Mouse (Mus musculus) intestine, postnatal 0 days (tissue): ENCODE data around the gene Cntn2. TPM values are rescaled to one million over a fixed set of nuclear protein-coding genes. Genes with fewer than 3 reads are reported as not detected.

ENCODE experiments used
- ATAC-seq: fragments of 200-750 bp; cut with Nextera tagmentation; 2 replicates; pipeline ENCODE4 v1.8.0; 2017; ENCODE audit warnings: mild to moderate bottlenecking, moderate TSS enrichment, moderate library complexity
- H3K27ac ChIP-seq: fragments of 300-500 bp; sonication (generic); 2 replicates; pipeline ENCODE4 v1.5.1; 2014; ENCODE audit warnings: mild to moderate bottlenecking, low read depth, low read length, moderate library complexity
- H3K27me3 ChIP-seq: fragments of 300-500 bp; sonication (generic); replicated peaks from 2 replicates; pipeline ENCODE4 v1.6.1; 2014; ENCODE audit warnings: low read length, mixed read lengths; ENCODE audit not compliant: control insufficient read depth, insufficient read depth
- H3K36me3 ChIP-seq: fragments of 300-500 bp; sonication (generic); 2 replicates; pipeline ENCODE4 v1.6.1; 2014; ENCODE audit warnings: mild to moderate bottlenecking, moderate library complexity; ENCODE audit not compliant: control insufficient read depth, insufficient read depth
- H3K4me1 ChIP-seq: fragments of 300-500 bp; sonication (generic); replicated peaks from 2 replicates; pipeline ENCODE4 v1.6.1; 2014; ENCODE audit warnings: antibody characterized with exemption, low read length, mixed read lengths; ENCODE audit not compliant: control insufficient read depth, insufficient read depth
- H3K4me2 ChIP-seq: fragments of 300-500 bp; sonication (generic); replicated peaks from 2 replicates; pipeline ENCODE4 v1.6.1; 2014; ENCODE audit warnings: low read depth, mild to moderate bottlenecking, moderate library complexity
- H3K4me3 ChIP-seq: fragments of 300-500 bp; sonication (generic); 2 replicates; pipeline ENCODE4 v1.5.1; 2014; ENCODE audit warnings: low read depth, low read length
- H3K9ac ChIP-seq: fragments of 300-500 bp; sonication (generic); 2 replicates; pipeline ENCODE4 v1.6.1; 2014; ENCODE audit warnings: mild to moderate bottlenecking, low read depth, low read length
- H3K9me3 ChIP-seq: fragments of 300-500 bp; sonication (generic); 2 replicates; pipeline ENCODE4 v1.6.1; 2016; ENCODE audit warnings: mixed run types; ENCODE audit not compliant: control insufficient read depth
- CTCF ChIP-seq: sonication (generic); IDR thresholded peaks from 2 replicates; pipeline ENCODE4 v1.5.1; 2016; ENCODE audit warnings: low read depth, mild to moderate bottlenecking, control low read depth, antibody characterized with exemption, moderate library complexity
- WGBS: fragments of 180-500 bp; shearing (Covaris S2); extraction: QIAGEN DNeasy Blood & Tissue Kit; methylation state at CpG from one replicate; pipeline ENCODE4 v1.1.7; 2014; 5-methylcytosine and 5-hydroxymethylcytosine counted together
- polyA plus RNA-seq: library from polyadenylated mRNA; unstranded; fragments of >200 nt; fragmentation: Nextera tagmentation; extraction: Ambion mirVana; gene quantifications from 2 replicates; pipeline ENCODE4 v1.2.1, GENCODE M21; 2015

The Cntn2 gene
- polyA plus RNA-seq, 1 experiment from 2014 or later, result 0.14 TPM

DNA sequence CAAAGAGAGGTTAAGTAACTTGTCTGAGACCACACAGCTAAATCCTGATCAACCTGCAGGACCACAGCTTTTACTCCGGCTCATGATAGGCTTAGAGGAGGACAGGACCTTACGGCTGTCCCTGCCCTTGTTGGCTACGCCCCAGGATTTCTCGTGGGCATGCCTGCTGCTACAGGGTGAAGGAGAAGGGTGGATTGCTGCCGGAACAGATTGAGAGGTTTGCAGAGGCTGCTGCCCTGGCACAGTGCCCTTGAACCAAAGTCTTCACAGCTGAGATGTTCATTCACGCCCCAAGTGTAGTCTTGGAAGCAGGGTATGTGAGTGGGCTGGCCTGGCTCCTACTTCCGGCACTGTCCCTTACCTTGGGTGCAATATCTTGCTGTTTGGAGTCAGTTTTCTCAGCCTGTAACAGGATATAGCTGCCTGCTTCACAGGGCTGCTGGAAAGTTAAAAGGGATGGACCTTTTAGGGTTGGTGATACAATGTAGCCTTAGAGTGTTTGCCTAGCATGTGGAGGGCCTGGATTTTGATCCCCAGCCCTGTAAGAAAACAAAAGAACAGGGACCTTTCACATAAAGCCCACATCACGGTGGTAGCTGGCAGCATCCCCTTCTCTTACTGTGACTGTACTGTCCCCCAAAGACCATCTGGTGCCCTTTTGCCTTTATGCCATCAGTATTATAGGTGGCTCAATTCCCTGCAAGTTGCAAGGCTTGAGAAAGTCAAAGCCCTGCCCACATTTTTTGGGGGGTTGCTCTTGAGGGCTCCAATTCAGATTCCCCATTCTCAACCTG, 18.0 kb upstream of the Cntn2 start:
- 66% methylated on average over 8 of the region's 8 CpGs for WGBS
- TF ChIP-seq CTCF, result no peak
- Histone ChIP-seq H3K4me2 (no peak overlapping the region), H3K36me3 (no peaks in the 10 kb centered on the region), H3K4me1 (peaks cover 8% of the 10 kb centered on the region; the same call in 1 of the 2 replicates), H3K4me3 (no peak overlapping the region), H3K9me3 (no peaks in the 10 kb centered on the region), H3K27me3 (no peaks in the 10 kb centered on the region), H3K9ac (no peak overlapping the region), H3K27ac (no peak overlapping the region)
- no peak for ATAC-seq

GRCm38 (mm10) chr1:132559045-132559444, 16.0 kb upstream of the Cntn2 start:
- Histone ChIP-seq H3K4me3 (no peak overlapping the region), H3K4me1 (peaks cover 8% of the 10 kb centered on the region; the same call in 1 of the 2 replicates), H3K9ac (no peak overlapping the region), H3K4me2 (no peak overlapping the region), H3K9me3 (no peaks in the 10 kb centered on the region), H3K27ac (no peak overlapping the region), H3K36me3 (no peaks in the 10 kb centered on the region), H3K27me3 (no peaks in the 10 kb centered on the region)
- no peak for ATAC-seq
- TF ChIP-seq CTCF, result no peak
- 43% methylated on average over 6 of the region's 6 CpGs for WGBS

DNA sequence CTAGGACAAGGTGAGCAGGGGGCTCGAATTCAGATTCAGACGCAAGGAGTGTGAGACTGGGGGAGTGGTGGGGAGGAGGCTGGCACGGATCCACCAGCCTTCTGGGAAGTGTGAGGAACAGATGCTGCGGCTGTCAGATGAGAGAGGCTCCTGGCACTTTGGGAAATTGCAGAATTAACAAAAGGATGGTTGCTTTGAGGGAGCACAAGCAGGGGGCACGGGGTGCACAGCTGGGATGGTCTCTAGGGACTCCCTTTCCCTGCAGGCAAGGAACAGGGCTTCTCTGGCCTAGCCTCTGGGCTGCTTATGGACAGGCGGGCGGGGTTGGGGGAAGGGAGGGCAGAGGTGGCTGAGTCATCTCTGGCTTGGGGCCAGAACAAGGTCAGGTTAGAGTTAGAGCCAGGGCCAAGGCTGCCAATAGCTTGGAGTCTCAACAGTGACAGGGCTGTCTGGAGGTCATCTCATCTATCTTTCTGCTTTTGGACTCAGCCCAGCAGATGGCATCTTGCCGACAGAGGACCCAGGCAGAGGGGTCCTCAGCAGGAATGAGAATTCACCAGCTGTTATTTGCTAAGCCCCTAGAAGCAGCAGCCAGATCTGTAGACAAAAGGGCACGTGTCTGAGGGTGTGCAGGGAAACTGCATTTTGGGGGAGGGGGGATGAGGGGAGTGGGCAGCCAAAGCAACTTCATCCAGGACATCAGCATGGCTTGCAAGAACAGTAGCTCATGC, 15.0 kb upstream of the Cntn2 start:
- Histone ChIP-seq H3K36me3 (no peaks in the 10 kb centered on the region), H3K4me1 (peaks cover 8% of the 10 kb centered on the region; the same call in 1 of the 2 replicates), H3K9ac (no peak overlapping the region), H3K27me3 (no peaks in the 10 kb centered on the region), H3K9me3 (no peaks in the 10 kb centered on the region), H3K4me3 (no peak overlapping the region), H3K27ac (no peak overlapping the region), H3K4me2 (no peak overlapping the region)
- ATAC-seq, result peak; percentile 51
- WGBS, result 29% methylated on average over 9 of the region's 9 CpGs
- no peak for TF ChIP-seq CTCF

DNA sequence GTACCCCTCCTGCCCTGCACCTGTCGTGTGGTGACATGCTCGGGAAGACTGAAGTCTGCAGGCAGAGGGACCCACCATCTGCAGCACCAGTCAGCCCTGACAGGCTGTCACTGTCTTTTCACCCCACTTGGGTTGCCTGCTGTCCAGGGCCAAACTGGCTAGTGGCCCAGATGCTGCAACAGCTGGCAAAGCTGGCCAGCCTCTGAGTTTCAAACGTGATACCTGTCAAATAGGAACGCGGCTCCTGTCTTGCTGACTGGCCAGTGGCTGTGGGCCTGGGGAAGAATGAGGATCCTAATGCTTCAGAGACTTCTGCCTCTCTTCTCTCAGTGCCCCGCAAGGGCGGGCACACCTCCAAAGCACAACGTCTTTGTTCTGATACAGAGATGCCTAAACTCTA, 733 bp upstream of the Cntn2 start:
- H3K27me3 ChIP-seq, result peaks cover 25% of the 10 kb centered on the region
- H3K4me1 ChIP-seq, result no peaks in the 10 kb centered on the region; the same call in 1 of the 2 replicates
- H3K36me3 ChIP-seq, result no peaks in the 10 kb centered on the region
- ATAC-seq, result no peak
- no peaks in the 10 kb centered on the region for H3K9me3 ChIP-seq
- H3K4me3 ChIP-seq, result no peak overlapping the region
- 80% methylated on average over 8 of the region's 8 CpGs for WGBS
- no peak overlapping the region for H3K4me2 ChIP-seq
- H3K27ac ChIP-seq, result no peak overlapping the region
- TF ChIP-seq CTCF, result no peak
- no peak overlapping the region for H3K9ac ChIP-seq

DNA sequence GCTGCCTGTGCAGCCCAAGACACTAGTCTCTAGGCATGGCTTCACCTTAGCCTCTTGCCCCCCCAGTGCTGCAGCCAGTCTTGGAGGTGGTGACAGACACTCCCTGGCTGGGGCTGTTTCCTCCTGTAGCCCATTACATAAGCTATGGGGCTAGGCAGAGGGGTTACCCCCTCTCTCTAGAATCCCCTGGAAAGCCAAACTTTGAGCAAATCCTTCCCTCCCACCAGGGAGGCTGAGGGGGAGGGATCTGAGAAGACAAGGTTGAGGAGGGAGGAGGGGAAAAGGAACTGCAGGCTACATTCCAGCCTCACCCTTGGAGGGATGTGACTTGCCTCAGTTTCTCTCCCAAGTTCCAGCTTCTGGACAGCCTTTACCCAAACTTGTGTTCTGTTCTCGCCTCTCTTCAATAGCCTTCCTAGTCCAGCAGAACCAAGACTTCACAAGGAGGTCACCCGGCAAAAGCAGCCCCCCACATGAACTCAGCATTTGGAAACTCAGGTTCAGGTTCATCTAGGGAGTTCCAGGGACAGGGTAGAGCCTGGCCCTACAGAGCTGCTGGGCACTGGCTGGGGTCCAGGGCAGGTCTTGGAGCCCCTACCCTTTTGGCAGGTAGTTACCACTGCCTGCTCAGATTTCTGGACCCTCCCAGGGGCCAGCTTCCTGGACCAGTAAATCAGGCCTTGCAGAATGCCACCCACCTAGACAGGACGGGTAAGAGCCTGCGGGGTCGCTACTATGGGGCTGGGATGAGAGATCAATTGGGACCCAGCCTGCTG, 1.0 kb downstream of the Cntn2 start:
- no peak overlapping the region for H3K4me3 ChIP-seq
- WGBS, result 30% methylated on average over 5 of the region's 5 CpGs
- peak; percentile 12; the same call in 1 of the 2 replicates for ATAC-seq

More for the DNA sequence above, 1.0 kb downstream of the Cntn2 start:
- Histone ChIP-seq H3K27me3 (peaks cover 25% of the 10 kb centered on the region), H3K4me1 (no peaks in the 10 kb centered on the region; the same call in 1 of the 2 replicates), H3K4me2 (no peak overlapping the region), H3K27ac (no peak overlapping the region), H3K9ac (no peak overlapping the region), H3K9me3 (no peaks in the 10 kb centered on the region), H3K36me3 (no peaks in the 10 kb centered on the region)
- TF ChIP-seq CTCF, result no peak
